Mouse (Mus musculus): ENCODE results near the gene Rasl11b.

Gene Rasl11b

DNA sequence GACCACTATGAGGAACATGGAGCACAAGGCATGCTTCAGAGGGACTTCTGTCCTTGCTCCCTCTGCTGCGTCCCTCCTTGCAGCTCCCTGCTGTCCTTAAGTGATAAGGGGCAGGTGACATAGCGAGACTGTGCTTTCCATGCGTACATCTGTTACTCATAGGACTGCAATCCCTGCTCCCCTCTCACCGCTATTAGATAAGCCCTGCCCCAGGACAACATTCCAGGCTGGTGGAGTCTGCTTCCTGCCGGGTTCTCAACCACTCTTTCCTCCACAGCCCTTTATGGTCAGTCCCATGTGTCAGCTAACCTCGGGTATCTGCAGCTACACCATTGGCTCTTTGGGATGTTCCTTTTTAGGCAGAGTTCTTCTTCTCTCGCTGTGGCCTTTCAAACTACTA lies 13.4 kb downstream of the Rasl11b start:
- no peak for DNase-seq (ENCODE audit: low read depth in 2 of 2, low spot score in 2 of 2)

DNA sequence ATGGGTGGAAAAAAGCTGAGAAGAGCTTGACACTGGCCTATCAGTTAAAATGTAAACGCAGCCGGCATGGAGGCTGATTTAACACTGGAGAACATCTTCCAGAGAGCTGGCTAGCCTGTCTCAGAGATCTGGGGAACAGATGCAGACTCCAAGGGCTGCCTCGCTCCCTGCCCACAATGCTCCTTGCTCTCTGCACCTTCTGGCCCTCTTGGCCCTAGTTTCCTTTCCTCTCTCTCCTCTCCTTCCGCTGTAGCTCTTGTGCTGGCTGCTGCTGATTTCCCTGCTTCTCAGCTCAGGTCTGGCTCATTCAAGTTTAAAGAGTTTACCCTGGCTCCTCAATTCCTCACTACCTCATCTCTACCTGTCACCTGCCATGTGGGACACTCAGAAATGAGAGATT lies 14.6 kb downstream of the Rasl11b start:
- no peak for DNase-seq (ENCODE audit: low read depth in 2 of 2, low spot score in 2 of 2)

DNA sequence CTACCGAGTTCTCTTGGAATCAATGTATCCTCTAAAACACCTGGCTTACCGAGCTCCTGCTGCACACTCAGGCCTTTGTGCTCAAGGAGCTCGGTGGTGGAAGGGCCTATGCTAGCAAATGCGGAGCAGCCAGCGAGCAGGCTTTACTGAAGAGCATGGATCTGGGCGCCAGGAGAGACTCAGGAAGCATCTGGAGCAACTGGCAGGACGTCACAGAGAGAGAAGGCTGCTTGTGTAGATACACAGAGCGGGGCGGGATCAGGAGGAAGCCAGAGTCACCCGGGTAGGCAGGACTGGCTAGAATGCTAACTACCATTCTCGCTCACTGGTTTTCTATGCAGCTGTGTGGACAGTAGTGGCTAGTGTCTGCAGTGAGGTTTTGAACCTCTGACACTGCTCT lies 16.3 kb downstream of the Rasl11b start:
- no peak for DNase-seq (ENCODE audit: low read depth in 2 of 2, low spot score in 2 of 2)

DNA sequence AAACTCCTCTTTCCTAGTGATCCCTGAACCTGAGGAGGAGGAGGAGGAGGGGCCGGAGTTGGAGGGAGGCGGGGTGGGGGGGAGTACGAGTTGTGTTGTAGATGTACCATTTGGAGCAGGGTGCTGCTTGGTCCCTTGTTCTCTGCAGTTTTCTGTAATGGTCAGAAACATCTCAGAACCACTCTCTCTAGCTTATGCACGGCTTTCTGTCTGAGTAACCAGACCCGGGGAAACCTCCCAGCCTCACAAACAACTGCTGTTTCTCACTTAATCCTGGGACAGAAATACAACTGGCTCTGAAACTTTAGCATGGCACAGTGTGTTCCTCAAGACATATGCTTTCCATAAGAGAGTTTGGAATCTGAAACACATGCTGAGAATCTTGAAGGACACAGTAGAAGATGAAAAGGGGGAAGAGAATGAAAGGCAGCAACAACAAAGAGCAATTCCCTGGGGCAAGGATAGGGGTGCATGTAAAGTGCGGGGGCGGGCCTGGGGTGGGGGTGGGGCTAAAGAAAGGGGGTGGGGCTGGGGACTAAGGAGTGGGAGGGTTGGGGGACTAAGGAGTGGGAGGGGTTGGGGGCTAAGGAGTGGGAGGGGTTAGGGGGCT lies 19.5 kb downstream of the Rasl11b start:
- no peak for DNase-seq (ENCODE audit: low read depth in 2 of 2, low spot score in 2 of 2)

DNA sequence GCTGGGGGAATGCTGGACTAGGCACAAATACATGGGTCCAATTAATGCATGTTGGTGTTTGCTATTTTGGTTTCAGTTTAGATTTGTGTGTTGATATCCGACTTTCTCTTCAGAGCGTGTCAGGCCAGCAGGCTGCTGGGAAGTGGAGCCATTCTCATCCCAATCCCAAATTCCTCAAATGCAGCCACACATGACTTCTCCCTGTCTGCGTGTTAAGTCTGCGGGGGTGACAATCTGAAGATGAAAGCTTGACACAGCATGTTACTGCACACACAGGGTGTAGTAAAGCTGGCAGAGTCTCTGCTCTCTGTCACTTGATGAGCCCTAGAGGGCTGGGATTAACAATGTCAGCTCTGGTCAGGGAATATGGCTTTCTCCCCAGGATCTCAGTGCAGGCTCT lies 20.0 kb downstream of the Rasl11b start:
- no peak for DNase-seq (ENCODE audit: low read depth in 2 of 2, low spot score in 2 of 2)

DNA sequence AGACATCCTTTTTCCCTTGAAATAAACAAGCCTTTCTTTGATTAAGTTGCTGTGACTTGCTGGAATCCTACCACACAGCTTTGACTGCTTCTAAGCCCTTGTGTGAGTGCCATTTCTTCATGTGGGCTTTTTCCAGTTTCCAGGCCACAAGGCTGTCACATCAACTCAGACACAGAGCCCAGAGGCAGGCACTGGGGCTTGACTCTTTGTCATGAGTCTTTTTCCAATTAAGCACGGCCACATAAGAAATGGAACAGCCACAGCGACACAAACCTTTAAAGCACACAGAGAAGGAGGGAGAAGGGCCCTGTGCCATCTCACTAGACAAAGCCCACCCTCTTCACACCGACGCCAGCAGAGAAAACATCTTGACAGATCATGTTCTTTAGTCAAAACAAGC lies 23.4 kb downstream of the Rasl11b start:
- no peak for DNase-seq (ENCODE audit: low read depth in 2 of 2, low spot score in 2 of 2)

DNA sequence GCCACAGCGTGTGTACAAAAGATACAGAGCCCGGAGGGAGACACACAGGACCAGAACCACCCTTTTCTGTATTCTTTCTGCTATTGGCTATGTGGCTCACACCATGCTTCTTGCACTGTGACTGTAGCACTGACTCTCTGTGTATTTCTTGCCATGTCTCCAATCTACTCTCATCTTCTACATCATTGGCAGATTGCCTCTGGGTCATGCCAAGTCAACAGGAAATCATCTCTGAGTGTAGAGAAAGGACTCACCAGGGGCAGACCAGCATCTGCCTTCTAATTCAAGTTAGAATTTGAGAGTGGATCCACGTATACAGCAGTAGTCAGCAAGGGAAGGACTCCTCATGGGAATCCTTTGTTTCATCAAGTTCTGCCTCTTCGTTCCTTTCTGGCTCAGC lies 27.5 kb downstream of the Rasl11b start:
- no peak for DNase-seq (ENCODE audit: low read depth in 2 of 2, low spot score in 2 of 2)

DNA sequence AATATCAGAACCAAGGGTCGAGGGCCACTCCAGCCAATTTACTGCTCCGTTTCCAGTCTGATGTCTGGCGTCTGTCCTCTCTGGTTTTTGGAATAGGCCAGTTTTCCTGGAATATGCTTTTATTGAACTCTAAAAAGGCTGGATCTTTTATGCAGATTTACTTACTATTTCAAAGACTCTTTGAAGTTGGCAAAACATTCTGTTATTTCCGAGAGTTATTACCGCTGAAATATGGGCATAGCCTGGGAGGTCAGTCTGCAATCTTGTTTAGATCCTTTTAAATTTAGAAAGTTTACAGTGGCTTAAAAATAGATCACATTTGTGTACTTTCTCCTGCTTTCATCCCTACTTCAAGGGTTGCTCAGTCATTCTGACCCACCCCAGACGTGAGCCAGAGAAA lies 29.4 kb downstream of the Rasl11b start:
- DNase-seq (ENCODE audit: low read depth in 2 of 2, low spot score in 2 of 2): no peak

DNA sequence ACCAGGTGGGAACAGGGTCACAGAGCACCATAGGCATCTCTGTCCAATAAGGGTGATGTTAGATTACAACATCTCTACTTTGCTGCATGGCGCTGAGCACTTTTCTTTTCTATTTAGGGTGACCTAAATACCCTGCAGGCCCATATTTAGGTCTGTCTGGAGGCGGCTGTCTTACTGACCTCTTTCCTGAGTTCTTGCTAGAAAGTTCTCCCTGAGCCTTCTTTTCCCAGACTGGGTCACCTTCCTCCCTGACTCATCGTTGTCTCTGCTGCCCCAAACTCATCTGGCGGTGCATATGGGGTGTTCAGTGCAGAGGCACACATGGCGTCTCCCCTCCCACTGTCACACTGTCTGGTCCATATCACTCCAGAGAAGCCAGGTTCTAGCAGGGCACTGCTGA lies 31.1 kb downstream of the Rasl11b start:
- DNase-seq (ENCODE audit: low read depth in 2 of 2, low spot score in 2 of 2): no peak

DNA sequence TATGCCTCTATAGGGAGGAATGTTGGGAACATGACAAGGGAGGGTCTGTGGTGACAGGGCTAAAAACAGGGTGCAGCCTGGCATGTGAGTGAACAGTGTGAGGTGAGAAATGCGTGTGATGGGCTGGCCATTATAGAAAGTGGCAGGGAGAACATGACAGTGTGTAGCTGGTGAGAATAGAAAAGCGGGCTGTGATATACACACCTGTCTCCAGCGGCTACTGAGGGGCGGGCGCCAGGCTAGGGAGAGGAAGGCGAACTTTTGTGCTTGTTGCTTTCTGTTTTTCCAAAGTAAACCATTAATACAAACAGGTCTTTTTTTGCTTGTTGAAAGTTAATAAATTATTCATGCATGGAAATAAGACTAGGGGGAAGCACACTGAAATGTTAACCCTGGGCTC lies 32.3 kb downstream of the Rasl11b start:
- DNase-seq (ENCODE audit: low read depth in 2 of 2, low spot score in 2 of 2): no peak

DNA sequence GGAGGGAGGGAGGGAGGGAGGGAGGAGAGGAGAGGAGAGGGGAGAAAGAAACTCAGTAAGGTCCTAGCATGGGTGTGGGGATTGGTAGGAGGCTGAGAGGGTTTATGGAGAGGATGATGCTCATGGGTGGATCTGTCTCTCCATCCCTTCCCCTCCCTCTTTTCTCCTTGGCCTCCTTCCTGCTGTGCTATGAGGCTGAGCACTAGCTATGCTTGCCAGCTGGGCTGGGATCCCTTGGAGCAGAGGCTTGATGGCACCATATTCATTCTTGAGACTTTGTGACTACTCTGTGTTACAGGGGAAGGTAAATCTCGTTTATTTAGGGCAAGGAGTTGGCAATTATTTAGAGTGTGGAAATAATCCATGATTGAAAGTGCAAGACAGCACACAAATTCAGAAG lies 33.9 kb downstream of the Rasl11b start:
- DNase-seq (ENCODE audit: low read depth in 2 of 2, low spot score in 2 of 2): no peak

DNA sequence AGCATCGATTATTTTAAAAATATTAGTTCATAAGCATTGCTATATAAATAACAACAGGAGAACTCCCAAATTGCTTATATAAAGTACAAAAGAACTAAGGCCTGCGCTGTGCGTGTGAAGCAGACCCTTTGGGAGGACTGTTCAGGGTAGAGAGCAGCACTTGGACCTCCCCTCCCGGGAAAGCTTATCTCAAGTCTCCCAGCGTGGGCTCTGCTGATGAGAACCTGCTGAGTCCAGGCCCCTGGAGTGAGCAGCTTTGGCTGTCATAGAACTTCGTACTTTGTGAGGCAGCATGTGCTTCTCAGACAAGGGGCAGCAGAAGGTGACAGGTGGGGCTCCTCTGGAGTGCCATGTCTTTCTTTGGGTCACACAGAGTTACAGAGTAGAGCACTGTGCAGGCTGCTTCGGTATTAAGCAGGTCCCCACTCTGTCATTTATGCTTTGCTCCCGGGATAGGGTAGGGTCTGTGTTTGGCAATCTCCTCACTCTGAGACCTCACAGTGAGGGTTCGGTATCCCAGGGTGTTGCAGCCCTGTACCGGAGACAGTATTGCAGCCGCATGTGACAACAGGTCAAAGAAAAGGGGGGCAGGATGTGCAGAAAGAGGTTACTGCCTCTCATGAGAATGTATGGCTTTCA lies 34.8 kb downstream of the Rasl11b start:
- DNase-seq (ENCODE audit: low read depth in 2 of 2, low spot score in 2 of 2): no peak

DNA sequence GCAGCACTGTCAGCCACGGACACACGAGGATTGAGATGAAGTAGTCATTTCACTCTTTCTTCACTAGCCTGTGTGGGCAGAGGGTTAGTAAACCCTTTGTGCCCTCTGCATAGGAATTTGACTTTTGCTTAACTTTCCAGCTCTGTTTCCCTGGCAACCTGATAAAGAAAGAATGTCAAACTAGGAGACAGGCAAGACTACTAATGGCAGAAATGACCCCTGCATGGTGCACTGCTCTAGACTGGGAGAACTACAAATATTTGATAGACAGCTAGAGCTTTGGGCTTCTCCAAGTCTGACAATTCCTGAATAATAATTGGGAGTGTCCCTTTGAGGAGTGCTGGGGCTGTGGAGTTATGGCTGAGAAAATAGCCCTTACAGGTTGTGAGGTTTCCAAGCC lies 35.4 kb downstream of the Rasl11b start:
- no peak for DNase-seq (ENCODE audit: low read depth in 2 of 2, low spot score in 2 of 2)

DNA sequence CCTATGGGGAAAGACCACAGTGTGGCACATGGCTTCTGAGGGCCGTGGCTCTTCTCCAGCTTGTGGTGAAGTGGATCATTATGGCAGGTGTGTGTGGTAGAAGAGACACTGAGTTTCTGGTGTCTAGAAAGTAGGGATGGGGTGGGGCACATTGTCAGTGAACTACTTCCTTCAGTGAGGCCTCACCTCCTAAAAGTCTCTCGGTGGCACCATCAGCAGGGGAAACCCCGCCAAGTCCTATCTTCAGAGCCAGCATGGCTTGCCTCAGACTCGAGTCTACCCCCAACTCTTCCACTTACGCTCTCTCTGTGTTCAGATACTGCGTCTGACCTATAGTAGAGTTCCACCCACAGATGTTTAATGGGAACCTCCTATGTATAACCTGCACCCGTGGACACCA lies 38.7 kb downstream of the Rasl11b start:
- DNase-seq (ENCODE audit: low read depth in 2 of 2, low spot score in 2 of 2): no peak

DNA sequence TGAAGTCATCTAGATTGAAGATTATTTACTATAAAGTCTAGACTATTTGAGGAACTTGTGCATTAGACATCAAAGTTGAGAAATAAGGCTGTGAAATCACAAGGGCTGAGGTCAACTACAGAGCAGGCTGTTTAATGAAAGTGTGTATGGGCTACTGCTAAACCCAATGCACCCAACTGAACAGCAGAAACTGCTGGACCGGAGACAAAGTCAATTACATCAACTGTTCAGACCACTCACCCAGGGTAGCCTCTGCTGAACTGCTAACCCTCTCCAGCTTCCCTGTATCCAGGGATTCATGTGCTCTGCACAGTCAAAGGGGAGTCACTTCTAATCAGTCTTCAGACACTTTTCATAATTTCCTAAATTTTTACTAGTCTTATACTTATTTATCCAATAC lies 44.3 kb downstream of the Rasl11b start:
- no peak for DNase-seq (ENCODE audit: low read depth in 2 of 2, low spot score in 2 of 2)

DNA sequence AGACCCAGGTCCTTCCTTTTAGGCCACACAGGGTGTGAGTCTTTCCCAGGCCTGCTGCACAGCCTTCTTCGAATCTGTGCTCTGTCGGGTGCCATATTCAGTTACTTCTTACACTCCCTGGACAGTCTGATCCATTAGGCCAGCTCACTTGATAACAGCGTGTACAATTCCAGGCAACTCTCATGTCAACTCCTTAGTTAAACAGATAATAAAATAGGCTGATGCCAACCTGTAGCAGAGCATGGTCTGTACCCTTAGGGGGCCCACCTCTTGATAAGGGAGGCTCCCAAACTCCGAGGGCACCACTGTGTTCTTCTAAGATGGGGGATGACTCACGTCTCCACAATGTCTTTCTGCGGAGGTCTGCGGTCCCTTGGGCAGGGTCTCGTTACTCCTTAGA lies 45.2 kb downstream of the Rasl11b start:
- DNase-seq (ENCODE audit: low read depth in 2 of 2, low spot score in 2 of 2): no peak

DNA sequence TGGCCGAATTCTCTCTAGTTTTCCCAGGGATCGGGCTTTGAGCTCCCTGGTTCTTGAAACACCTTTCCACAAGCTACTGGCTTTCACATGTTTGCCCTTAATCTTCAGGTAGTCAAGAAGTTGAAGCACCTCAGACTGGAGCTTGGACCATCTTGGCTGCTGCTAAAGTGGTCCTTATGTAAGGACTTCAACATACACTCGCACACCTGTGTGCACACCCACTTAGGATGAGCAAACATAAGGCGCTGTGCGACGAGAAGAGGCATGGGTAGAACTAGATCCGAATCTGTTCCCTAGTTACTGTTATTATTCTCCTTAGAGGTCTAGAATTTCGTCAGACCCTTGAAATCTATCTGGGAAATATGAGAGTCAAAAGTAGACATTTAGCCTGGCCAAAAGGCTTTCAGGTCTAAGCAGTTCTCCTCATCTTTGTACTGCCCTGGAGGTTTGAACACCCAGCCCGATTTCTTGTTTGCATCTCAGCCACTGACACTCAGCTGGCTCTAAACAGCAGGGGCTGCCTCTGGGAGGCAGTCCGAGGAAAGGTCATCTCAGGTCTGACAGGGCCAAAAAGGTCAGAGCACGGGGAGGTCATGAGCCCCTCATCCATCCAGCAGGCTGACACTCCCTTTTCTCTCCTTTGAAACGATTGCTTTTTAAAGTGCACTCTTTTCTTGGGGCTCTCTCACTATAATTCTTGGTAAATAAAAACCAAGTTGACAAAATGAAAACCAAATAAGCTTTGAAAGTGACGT lies 46.0 kb downstream of the Rasl11b start:
- DNase-seq (ENCODE audit: low read depth in 2 of 2, low spot score in 2 of 2): no peak

DNA sequence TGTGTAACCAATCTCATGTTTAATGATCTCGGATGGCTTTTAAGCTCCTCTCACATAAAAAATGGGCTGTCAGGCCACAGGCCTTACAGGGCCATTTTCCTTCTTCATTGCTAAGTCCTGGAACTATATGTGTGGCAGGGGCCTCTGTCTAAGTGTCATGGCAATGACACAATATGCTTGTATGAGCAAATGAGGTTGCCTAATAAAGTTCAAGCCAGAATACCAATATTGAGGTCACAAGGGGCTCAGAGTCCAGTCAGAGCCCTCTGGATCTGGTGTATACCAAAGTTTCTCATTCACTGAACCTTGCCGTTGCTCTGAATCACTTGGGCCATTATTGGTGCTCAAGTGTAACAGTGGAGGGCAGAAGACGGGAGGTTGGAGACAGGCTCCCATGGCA lies 47.6 kb downstream of the Rasl11b start:
- no peak for DNase-seq (ENCODE audit: low read depth in 2 of 2, low spot score in 2 of 2)

DNA sequence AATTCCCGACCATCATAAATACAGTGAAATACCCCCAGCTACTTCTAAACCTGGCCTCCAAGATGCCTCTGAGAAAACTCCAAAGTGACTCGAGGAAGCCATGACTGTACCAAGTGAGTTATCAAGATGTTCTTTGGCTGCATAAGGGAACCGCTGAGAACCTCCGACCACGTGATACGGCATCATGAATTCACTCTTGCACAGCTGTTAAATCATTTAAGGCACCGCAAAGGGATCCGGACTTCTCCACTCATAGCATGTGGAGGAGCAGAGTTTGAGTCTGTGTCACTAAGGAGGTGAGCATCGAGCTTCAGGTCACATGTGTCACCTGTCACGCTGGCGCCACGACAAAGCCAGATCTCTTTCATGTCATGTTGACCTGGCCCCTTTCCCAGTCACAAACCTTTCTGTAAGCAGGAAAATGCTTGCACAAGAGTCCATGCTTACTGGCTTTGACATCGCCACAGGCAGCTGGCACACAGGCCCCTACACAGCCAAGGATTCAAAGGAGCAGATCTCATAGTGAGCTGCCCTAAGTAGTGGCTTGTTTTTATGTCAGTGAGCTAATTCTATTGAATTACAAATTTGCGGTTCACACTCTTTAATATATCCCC lies 49.4 kb downstream of the Rasl11b start:
- no peak for DNase-seq (ENCODE audit: low read depth in 2 of 2, low spot score in 2 of 2)

DNA sequence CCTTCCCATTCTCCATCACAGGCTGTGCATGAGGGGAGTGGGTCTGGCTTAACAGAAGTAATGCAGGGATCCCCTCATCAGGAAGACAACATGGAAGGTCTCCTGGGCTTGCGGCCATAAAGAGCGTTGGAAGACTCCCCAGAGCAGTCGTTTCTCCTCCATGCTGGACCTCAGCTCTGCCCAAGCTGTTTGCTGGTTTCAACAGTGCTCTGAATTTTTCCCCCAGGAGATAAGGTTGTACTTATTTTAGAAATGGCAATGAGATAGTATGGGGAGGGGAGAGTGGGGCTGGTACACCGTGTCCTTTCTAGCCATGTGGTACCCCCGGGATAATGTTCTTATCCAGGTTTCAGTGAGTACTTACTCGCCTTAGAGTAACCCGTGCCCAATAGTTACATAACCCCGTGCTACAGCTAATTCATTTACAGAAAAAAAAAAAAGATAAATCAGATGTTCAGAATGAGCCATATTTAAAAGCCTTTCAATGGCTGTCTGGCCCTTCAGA lies 50.6 kb downstream of the Rasl11b start:
- DNase-seq (ENCODE audit: low read depth in 2 of 2, low spot score in 2 of 2): no peak

DNA sequence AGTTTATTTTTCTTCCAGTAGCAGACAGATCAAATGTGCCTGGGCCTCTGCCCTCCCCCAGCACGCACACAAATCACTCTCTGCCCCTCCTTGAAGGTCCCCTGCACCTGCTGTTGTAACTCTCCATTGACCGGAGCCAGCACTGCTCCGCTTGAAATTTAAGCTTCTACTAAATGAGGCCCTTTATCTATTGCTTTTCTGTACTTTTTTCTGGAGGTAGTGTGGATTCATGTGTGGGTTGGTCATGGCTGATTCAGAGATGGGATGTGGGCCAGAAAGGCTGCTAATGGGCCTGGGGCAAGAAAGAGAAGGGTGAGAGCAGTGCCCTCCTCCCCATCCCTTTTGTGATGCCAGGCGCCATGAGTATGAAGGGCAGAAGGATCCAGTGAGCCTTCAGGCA lies 51.4 kb downstream of the Rasl11b start:
- no peak for DNase-seq (ENCODE audit: low read depth in 2 of 2, low spot score in 2 of 2)

DNA sequence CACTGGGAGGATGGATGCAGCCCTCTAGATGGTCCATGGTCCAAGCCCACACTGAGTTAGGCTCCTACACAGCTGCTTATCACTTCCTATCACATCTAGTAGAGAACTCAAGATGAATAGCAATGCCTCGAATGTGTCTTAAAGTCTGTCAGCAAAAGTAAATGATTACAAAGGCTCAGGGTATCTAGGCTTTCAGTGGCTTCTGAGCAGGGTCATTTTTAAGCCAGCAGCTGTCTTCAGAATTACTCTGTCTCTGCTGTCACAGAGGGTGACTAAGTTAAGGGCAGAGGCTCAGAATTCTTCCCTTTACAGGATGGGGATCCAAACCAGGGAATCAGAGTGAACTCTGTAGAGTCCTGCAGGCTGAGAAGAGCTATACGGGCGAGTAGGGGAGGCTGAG lies 51.9 kb downstream of the Rasl11b start:
- DNase-seq (ENCODE audit: low read depth in 2 of 2, low spot score in 2 of 2): no peak
